Mouse (Mus musculus) A20 (cell line): ENCODE measurements around the gene Hyal2.

Experiments used
- DNase-seq: peaks from one replicate; pipeline ENCODE4 v3.0.0-alpha.2; 2011; ENCODE audit warnings: low read depth, low spot score

Hyal2 gene

GRCm38 (mm10) chr9:107568331-107569261, 851 bp downstream of the Hyal2 start:
- peak; percentile 95 for DNase-seq

- DNase-seq = no peak
Observed at GRCm38 (mm10) chr9:107569270-107569669, 1.5 kb downstream of the Hyal2 start.

DNA sequence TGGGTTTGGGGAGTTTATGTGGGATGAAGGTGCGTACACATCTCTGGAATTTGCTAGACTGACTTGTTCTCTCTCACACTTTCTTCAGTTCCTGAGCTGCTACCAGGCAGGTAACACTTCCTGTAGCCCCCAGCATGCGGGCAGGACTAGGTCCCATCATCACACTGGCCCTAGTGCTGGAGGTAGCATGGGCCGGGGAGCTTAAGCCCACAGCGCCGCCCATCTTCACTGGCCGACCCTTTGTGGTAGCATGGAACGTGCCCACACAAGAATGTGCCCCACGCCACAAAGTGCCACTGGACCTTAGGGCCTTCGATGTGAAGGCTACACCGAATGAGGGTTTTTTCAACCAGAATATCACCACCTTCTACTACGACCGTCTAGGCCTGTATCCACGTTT, 2.3 kb downstream of the Hyal2 start:
- DNase-seq = no peak

GRCm38 (mm10) chr9:107570845-107571244, 3.1 kb downstream of the Hyal2 start:
- no peak for DNase-seq

- no peak for DNase-seq
Observed at GRCm38 (mm10) chr9:107571534-107572326, 4.0 kb downstream of the Hyal2 start.

- DNase-seq = no peak
Observed at GRCm38 (mm10) chr9:107572327-107572662, 4.5 kb downstream of the Hyal2 start.

DNA sequence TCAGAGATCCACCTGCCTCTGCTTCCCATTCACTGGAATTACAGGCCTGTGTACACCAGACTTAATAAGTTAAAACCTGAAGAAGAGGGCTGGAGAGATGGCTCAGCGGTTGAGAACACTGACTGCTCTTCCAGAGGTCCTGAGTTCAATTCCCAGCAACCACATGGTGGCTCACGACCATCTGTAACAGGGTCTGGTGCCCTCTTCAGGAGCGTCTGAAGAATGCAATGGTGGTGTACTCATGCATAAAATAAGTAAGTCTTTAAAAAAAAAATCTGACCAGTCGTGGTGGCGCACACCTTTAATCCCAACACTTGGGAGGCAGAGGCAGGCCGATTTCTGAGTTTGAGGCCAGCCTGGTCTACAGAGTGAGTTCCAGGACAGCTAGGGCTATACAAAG, 6.0 kb downstream of the Hyal2 start:
- DNase-seq = peak; percentile 60

DNA sequence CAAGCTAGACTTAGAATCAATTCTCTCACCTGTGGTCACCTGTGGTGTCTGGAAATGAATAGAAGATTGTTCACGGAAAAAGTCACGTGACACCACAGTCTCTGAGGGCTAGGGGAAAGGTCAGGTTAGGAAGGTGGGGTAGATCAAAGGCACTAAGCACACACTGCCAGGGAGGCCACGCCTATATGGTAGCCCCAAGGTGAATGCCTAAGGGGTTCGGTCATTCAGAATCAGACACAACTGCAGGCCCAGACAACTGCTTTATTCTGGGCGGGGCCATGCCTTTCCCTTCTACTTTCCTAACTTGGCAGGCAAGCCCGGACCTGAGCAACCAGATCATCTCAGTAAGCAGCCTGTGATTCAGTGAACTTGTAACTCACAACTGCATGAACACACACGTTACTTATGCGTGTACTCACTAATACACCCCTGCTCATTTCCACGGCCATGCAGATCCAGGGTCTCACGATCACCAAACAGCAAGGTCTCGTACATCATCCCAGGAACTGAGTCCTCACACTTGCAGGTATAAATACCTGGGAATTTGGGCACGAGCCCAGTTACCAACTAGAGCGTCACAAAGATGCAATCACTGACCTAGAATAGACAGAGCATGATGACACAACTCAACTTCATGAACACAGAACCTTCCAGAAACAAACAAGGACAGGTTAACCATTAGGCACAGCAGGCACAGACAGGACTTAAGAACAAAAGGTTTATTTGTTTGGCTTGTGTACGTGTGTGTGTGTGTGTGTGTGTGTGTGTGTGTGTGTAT, 8.0 kb downstream of the Hyal2 start:
- no peak for DNase-seq

DNA sequence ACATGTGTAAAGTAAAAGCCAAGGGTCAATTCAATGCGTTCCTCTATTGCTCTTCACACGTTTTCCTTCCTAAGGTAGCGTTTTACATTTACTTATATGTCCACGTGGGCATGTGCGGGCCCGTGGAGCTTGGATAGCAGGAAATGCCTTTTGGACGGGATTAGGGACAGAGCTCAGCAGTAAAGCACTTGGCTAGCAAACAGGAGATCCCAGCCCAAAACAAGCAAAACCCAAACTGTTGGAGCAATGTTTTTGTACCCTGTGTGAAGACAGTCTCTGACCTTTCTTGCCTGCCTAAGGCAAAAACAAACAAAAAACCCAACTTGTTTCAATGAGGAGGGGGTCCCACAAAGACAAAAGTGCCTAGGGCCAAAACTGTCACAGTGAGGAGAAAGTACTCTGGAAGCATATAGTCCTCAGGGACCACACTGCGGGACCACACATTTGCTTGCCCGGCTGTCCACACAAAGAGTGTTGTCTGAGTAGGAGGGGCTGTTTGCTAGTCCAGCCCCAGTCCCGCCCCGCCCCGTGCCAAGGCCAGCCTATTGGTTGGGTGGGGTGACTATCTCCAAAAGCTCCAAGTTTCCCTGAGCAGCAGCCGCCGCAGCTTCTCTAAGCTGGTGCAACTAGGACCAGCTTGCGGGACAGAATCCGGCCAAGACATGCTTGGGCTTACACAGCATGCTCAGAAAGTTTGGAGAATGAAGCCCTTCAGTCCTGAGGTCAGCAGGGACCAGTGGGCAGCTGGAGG, 8.8 kb downstream of the Hyal2 start, which contains the start of gene Hyal1:
TSS of gene Hyal1 (plus strand) at position 571 of the 751 bp plus-strand sequence.
- DNase-seq = peak; percentile 59

DNA sequence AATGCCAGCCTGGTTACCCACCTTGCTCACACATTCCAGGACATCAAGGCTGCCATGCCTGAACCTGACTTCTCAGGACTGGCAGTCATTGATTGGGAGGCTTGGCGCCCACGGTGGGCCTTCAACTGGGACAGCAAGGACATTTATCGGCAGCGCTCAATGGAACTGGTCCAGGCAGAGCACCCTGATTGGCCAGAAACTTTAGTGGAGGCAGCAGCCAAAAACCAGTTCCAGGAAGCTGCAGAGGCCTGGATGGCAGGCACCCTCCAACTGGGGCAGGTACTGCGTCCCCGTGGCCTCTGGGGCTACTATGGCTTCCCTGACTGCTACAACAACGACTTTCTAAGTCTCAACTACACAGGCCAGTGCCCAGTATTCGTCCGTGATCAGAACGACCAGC, 10.1 kb downstream of the Hyal2 start:
- no peak for DNase-seq

- no peak for DNase-seq
Observed at GRCm38 (mm10) chr9:107578587-107578986, 10.8 kb downstream of the Hyal2 start, which contains the start of gene Naa80. Gene Naa80, plus strand, starts transcription at chr9:107578887.

DNA sequence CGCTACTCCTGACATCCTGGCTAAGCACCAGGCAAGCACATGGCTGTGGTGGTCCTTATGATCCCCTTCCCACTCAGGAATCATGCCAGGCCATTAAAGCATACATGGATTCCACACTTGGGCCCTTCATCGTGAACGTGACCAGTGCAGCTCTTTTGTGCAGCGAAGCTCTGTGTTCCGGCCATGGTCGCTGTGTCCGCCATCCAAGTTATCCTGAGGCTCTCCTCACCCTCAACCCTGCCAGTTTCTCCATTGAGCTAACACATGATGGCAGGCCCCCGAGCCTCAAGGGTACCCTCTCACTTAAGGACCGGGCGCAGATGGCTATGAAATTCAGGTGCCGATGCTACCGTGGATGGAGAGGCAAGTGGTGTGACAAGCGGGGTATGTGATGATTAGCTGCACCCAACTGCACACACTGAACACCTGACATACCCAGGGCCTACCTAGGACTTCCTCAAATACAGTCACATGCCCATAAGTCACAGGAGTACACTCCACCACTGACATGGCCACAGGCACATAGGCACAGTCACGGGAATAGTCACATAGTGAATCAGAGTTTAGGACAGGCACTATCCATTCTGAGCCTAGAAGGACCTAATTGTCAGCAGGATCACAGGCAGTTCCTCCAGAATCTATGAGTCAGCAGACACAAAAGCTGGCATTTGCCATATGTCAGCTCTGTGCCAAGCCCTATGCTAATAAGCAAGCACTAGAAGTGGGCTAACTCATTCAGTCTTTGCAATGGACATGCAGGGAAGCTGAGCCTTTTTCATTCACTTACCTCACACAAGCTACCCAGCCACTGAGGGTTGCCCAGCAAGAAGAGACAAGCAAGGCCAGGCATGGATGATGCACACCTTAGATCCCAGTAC, 11.5 kb downstream of the Hyal2 start:
- peak; percentile 54 for DNase-seq

GRCm38 (mm10) chr9:107580501-107581317, 13.0 kb downstream of the Hyal2 start, which contains the start of gene Hyal3:
Gene Hyal3, plus strand, starts transcription at chr9:107580818.
- peak; percentile 86 for DNase-seq

GRCm38 (mm10) chr9:107581584-107581983, 13.8 kb downstream of the Hyal2 start:
- DNase-seq = no peak

GRCm38 (mm10) chr9:107582509-107583062, 14.8 kb downstream of the Hyal2 start:
- no peak for DNase-seq

DNA sequence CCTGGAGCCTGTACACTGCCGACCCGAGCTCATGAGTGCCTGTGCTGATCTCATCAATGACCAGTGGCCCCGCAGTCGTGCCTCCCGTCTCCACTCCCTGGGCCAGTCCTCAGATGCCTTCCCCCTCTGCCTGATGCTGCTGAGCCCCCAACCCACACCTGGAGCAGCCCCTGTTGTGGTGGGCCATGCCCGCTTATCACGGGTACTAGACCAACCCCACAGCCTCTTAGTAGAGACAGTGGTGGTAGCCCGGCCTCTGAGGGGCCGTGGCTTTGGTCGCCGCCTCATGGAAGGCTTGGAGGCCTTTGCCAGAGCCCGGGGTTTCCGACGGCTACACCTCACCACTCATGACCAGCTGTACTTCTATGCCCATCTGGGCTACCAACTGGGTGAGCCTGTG, 15.4 kb downstream of the Hyal2 start:
- no peak for DNase-seq

DNA sequence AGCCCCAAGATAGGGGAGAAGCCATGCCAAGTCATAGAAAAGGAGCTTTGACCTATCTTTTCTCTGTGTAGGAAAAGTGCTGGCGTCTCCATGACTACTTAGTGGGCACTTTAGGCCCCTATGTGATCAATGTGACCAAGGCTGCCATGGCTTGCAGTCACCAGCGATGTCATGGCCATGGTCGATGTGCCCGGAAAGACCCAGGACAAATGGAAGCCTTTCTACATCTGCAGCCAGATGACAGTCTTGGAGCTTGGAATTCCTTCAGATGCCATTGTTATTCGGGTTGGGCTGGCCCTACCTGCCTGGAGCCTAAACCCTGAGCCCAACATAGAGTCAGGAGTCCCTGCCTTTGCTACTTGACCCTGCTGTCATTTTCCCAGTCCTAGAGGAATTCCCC, 18.8 kb downstream of the Hyal2 start:
- no peak for DNase-seq

DNA sequence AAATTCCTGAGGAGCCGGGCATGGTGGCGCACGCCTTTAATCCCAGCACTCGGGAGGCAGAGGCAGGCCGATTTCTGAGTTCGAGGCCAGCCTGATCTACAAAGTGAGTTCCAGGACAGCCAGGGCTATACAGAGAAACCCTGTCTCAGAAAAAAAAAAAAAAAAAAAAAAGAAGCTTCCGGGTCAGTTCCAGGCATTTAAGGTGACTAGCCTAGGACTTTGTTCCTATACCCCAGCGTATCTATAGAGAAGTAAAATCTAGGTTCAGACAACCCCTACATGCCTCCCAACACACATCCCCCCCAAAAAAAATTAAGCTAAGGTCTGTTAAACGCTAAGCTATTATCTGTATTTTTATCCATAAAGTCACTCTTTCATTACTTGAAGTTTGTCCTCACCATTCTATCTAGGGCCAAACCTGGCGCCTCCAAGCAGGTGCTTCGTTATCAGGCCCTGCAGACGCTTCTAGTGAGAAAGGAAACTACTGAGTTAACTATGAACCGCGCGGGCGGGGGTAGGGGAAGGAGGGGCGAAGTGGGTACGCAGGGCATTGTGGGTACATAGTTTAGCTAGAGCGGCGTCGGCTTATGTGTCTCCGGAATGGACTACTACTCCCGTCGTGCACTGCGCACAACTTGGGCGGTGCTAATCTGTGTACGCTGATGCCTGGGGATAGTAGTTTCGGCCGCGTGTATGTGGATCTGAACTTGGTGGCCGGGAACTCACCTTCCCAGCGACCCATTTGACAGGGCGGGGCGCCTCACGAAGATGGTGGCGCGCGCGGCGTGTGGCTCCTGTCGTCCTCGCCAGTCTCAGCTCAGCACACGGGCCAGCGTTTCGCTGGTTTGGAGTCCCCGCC, 19.5 kb downstream of the Hyal2 start, which contains the start of gene Ifrd2:
TSS of gene Ifrd2 (plus strand) at position 669 of the 859 bp plus-strand sequence.
- peak; percentile 98 for DNase-seq
